ENCODE assay signal across 28 mouse cellular contexts in the genomic region with DNA sequence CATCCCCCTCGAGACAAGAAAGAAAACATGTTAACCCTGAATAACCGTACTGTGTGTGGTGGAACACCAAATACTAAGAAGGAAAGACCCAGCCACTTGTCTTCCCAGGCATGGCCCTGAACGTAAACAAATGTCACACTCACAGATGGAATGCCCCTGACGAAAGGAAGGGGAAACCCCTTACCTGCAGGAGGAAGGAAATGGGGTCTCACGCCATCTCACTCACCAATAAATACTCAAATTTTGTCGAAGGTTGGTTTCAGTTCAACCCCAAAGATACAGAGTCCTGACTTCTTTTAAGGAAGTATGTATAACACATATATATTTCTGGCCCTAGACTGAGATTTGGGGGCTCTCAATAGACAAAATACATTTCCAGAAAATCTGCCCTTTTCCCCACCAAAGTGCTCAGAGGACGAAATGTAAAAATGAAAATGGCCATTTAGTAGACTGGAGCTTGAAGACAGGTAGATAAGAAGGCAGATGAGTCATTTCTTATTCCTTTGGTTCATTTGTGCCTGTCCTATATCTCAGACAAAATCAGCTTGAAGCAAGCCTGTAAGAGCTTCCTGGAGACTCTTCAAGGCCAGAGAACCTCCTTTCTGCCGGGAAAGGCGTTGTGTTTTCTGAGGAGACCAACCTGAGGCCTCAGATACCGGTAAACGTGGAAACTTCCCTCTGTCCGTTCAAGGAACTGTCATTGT.
DNase-seq lines count a peak whose midpoint lies in the region; ATAC-seq and TF ChIP-seq lines count a peak whose summit lies in the region.
"Had no signal": no experiment of that assay in that cellular context is flagged by ENCODE, and none has a peak within 500 bp of the region (broad histone marks: within the 10 kb centered on the region; RNA-seq: fewer than 3 reads in every experiment).

No protein-coding gene starts in this region.

- no peak overlapping the region for H3K27ac ChIP-seq in lung, postnatal 0 days (ENCODE audit: low read length)
- H3K27ac ChIP-seq in heart, embryonic 11.5 days (ENCODE audit: low read depth, low read length): no peak overlapping the region
- H3K27ac ChIP-seq in midbrain, embryonic 11.5 days (ENCODE audit: low read depth, low read length): no peak overlapping the region
- H3K27ac ChIP-seq: embryonic facial prominence, embryonic 13.5 days; forebrain, embryonic 12.5 days; heart, adult 2 months; heart, embryonic 15.5 days; kidney, embryonic 15.5 days; liver, embryonic 14.5 days; lung, embryonic 15.5 days; midbrain, embryonic 10.5 days had no signal

- H3K4me2 ChIP-seq in lung, postnatal 0 days (replicated peaks; ENCODE audit: low read depth, low read length): no peak overlapping the region
- no peak overlapping the region for H3K4me2 ChIP-seq in heart, embryonic 11.5 days
- H3K4me2 ChIP-seq in midbrain, embryonic 11.5 days: no peak overlapping the region
- H3K4me2 ChIP-seq: embryonic facial prominence, embryonic 13.5 days; forebrain, embryonic 12.5 days; heart, embryonic 15.5 days; kidney, embryonic 15.5 days; lung, embryonic 15.5 days had no signal

- H3K4me3 ChIP-seq in lung, postnatal 0 days (ENCODE audit: low read depth, low read length): no peak overlapping the region
- no peak overlapping the region for H3K4me3 ChIP-seq in heart, embryonic 11.5 days (ENCODE audit: low read depth, low read length)
- no peak overlapping the region for H3K4me3 ChIP-seq in midbrain, embryonic 11.5 days (ENCODE audit: low read depth, low read length)
- H3K4me3 ChIP-seq: embryonic facial prominence, embryonic 13.5 days; erythroblast, embryonic 14.5 days; forebrain, embryonic 12.5 days; heart, adult 2 months; heart, embryonic 15.5 days; kidney, embryonic 15.5 days; lung, embryonic 15.5 days; midbrain, embryonic 10.5 days had no signal

- TF ChIP-seq EP300 in lung, postnatal 0 days (IDR thresholded peaks at IDR 0.05): no peak

- no peaks in the 10 kb centered on the region for H3K27me3 ChIP-seq in lung, postnatal 0 days (replicated peaks; ENCODE audit: insufficient read depth, low read length)
- H3K27me3 ChIP-seq in heart, embryonic 11.5 days (ENCODE audit: control insufficient read depth, insufficient read depth, low read length): no peaks in the 10 kb centered on the region
- no peaks in the 10 kb centered on the region; the same call in 1 of the 2 replicates for H3K27me3 ChIP-seq in midbrain, embryonic 11.5 days (ENCODE audit: control insufficient read depth, insufficient read depth, low read length)
- H3K27me3 ChIP-seq: forebrain, embryonic 12.5 days; heart, embryonic 15.5 days; kidney, embryonic 15.5 days; lung, embryonic 15.5 days had no signal

- no peaks in the 10 kb centered on the region for H3K4me1 ChIP-seq in lung, postnatal 0 days (ENCODE audit: insufficient read depth, low read depth, low read length)
- H3K4me1 ChIP-seq in heart, embryonic 11.5 days (ENCODE audit: control insufficient read depth, insufficient read depth, low read length): no peaks in the 10 kb centered on the region
- H3K4me1 ChIP-seq in midbrain, embryonic 11.5 days (ENCODE audit: control insufficient read depth, insufficient read depth, low read length): no peaks in the 10 kb centered on the region
- H3K4me1 ChIP-seq: embryonic facial prominence, embryonic 13.5 days had no signal

- intact Hi-C loops in left cerebral cortex, postnatal 14 days (cut with DNase I): no loop called here

- no peak for ATAC-seq in lung, postnatal 0 days
- no peak for ATAC-seq in heart, embryonic 11.5 days (replicated peaks; ENCODE audit: insufficient number of reproducible peaks, low FRiP score, low TSS enrichment)
- ATAC-seq in midbrain, embryonic 11.5 days (ENCODE audit: low FRiP score): no peak
- ATAC-seq: hindbrain, embryonic 16.5 days had no signal

- no peak overlapping the region for H3K9ac ChIP-seq in lung, postnatal 0 days (replicated peaks; ENCODE audit: low read depth)
- H3K9ac ChIP-seq in heart, embryonic 11.5 days (ENCODE audit: low read depth, low read length): no peak overlapping the region
- no peak overlapping the region for H3K9ac ChIP-seq in midbrain, embryonic 11.5 days (ENCODE audit: low read length)
- H3K9ac ChIP-seq: embryonic facial prominence, embryonic 13.5 days; forebrain, embryonic 12.5 days; heart, embryonic 15.5 days; kidney, embryonic 15.5 days; liver, embryonic 14.5 days; lung, embryonic 15.5 days had no signal

- TF ChIP-seq CTCF in lung, postnatal 0 days (IDR thresholded peaks at IDR 0.05): no peak

- peak; percentile 26 for DNase-seq in lung, postnatal 36 days
- DNase-seq in lung, postnatal 0 days (ENCODE audit: low spot score): no peak
- peak; percentile 55 for DNase-seq in CD4-positive helper T cell, adult 2 months (ENCODE audit: low read depth, low spot score)
- peak; percentile 78 for DNase-seq in induced T-regulatory cell, adult 2 months (ENCODE audit: low read depth)
- peak; percentile 41 to 48 for DNase-seq in spleen, adult 18-20 months
- DNase-seq in midbrain, embryonic 11.5 days (ENCODE audit: low spot score, missing footprints): no peak
- DNase-seq in left cerebral cortex, postnatal 14 days (ENCODE audit: low spot score in 2 of 2): no peak
- DNase-seq: adrenal gland, postnatal 36 days; cerebellum, adult 11 months; cerebellum, postnatal 36 days; embryo, embryonic 11 days; gastrocnemius, postnatal 36 days; heart, postnatal 36 days; kidney, adult 11 months; kidney, postnatal 36 days; layer of hippocampus, postnatal 36 days; thymus, adult 18-20 months had no signal

- no peaks in the 10 kb centered on the region for H3K36me3 ChIP-seq in lung, postnatal 0 days (ENCODE audit: insufficient read depth, low read length)
- H3K36me3 ChIP-seq in heart, embryonic 11.5 days (ENCODE audit: control insufficient read depth, insufficient read depth, low read length): no peaks in the 10 kb centered on the region
- H3K36me3 ChIP-seq in midbrain, embryonic 11.5 days (ENCODE audit: control insufficient read depth, insufficient read depth, low read length): no peaks in the 10 kb centered on the region
- H3K36me3 ChIP-seq: embryonic facial prominence, embryonic 13.5 days; forebrain, embryonic 12.5 days; heart, embryonic 15.5 days; kidney, embryonic 15.5 days; lung, embryonic 15.5 days; midbrain, embryonic 10.5 days had no signal

- H3K9me3 ChIP-seq in lung, postnatal 0 days (ENCODE audit: low read length): no peaks in the 10 kb centered on the region
- H3K9me3 ChIP-seq in heart, embryonic 11.5 days (replicated peaks; ENCODE audit: control insufficient read depth, low read length): no peaks in the 10 kb centered on the region
- H3K9me3 ChIP-seq in midbrain, embryonic 11.5 days (ENCODE audit: control insufficient read depth, low read length): no peaks in the 10 kb centered on the region
- H3K9me3 ChIP-seq: embryonic facial prominence, embryonic 13.5 days; forebrain, embryonic 12.5 days; heart, embryonic 15.5 days; kidney, embryonic 15.5 days; lung, embryonic 15.5 days; midbrain, embryonic 10.5 days had no signal

- 52% methylated on average over 12 of the region's 12 CpGs for WGBS in lung, postnatal 0 days
- WGBS in heart, embryonic 11.5 days (ENCODE audit: insufficient replicate concordance): 67% methylated on average over 12 of the region's 12 CpGs
- 82% methylated on average over 12 of the region's 12 CpGs for WGBS in midbrain, embryonic 11.5 days

Comparison
In these comparisons a context has a peak if more than half of its experiments do, and no peak if none do; other contexts are left out.
1. DNase-seq: peak in lung, postnatal 36 days (single experiment), CD4-positive helper T cell, adult 2 months (single experiment), induced T-regulatory cell, adult 2 months (single experiment) and spleen, adult 18-20 months (2 of 2); none in lung, postnatal 0 days (single experiment), midbrain, embryonic 11.5 days (single experiment) and left cerebral cortex, postnatal 14 days (0 of 2).